7 mouse cellular contexts compared by ENCODE assay signal in genomic region chr3:88532299-88532674, GRCm38 (mm10). TPM values are rescaled to one million over a fixed set of nuclear protein-coding genes. Genes with fewer than 3 reads are reported as not detected.
DNase-seq lines count a peak whose midpoint lies in the region; ATAC-seq and TF ChIP-seq lines count a peak whose summit lies in the region.

Mex3a (plus strand) TSS chr3:88532395.

- no peaks in the 10 kb centered on the region for H3K27me3 ChIP-seq in liver, adult 2 months (ENCODE audit: control insufficient read depth, insufficient read depth, low read length)
- H3K27me3 ChIP-seq in embryonic facial prominence, embryonic 11.5 days (ENCODE audit: control insufficient read depth, insufficient read depth, low read length), result no peaks in the 10 kb centered on the region
- H3K27me3 ChIP-seq in hindbrain, embryonic 13.5 days, result no peaks in the 10 kb centered on the region
- no peaks in the 10 kb centered on the region for H3K27me3 ChIP-seq in midbrain, postnatal 0 days (ENCODE audit: insufficient read depth, low read length)

- H3K4me3 ChIP-seq in liver, adult 2 months (ENCODE audit: insufficient read depth, low read depth, low read length), result peak within 1 kb of the TSS; percentile 70
- peak within 1 kb of the TSS; percentile 88 for H3K4me3 ChIP-seq in embryonic facial prominence, embryonic 11.5 days (ENCODE audit: low read depth, low read length)
- H3K4me3 ChIP-seq in hindbrain, embryonic 13.5 days, result peak within 1 kb of the TSS; percentile 95
- H3K4me3 ChIP-seq in midbrain, postnatal 0 days (ENCODE audit: low read depth, low read length), result peak within 1 kb of the TSS; percentile 48

- H3K9me3 ChIP-seq in embryonic facial prominence, embryonic 11.5 days (replicated peaks; ENCODE audit: control insufficient read depth, low read length), result no peaks in the 10 kb centered on the region
- no peaks in the 10 kb centered on the region for H3K9me3 ChIP-seq in hindbrain, embryonic 13.5 days
- no peaks in the 10 kb centered on the region for H3K9me3 ChIP-seq in midbrain, postnatal 0 days (ENCODE audit: low read length)

- WGBS in liver, adult 2 months, result 2% methylated on average over 12 of the region's 31 CpGs
- WGBS in embryonic facial prominence, embryonic 11.5 days, result 0% methylated on average over 11 of the region's 31 CpGs
- WGBS in hindbrain, embryonic 13.5 days, result 1% methylated on average over 12 of the region's 31 CpGs
- 0% methylated on average over 7 of the region's 31 CpGs for WGBS in midbrain, postnatal 0 days

- no peaks in the 10 kb centered on the region for H3K4me1 ChIP-seq in liver, adult 2 months (ENCODE audit: control insufficient read depth, insufficient read depth, low read length)
- peaks cover 36% of the 10 kb centered on the region for H3K4me1 ChIP-seq in embryonic facial prominence, embryonic 11.5 days (ENCODE audit: control insufficient read depth, insufficient read depth, low read length)
- peaks cover 69% of the 10 kb centered on the region for H3K4me1 ChIP-seq in hindbrain, embryonic 13.5 days (replicated peaks)
- peaks cover 37% of the 10 kb centered on the region for H3K4me1 ChIP-seq in midbrain, postnatal 0 days (ENCODE audit: insufficient read depth, low read length)

- H3K79me2 ChIP-seq in liver, adult 2 months (ENCODE audit: control insufficient read depth, insufficient read depth, low read length), result no peaks in the 10 kb centered on the region

- no peak for TF ChIP-seq CTCF in liver, adult 2 months (IDR thresholded peaks at IDR 0.05; ENCODE audit: low read depth, low read length)
- TF ChIP-seq CTCF in midbrain, postnatal 0 days (IDR thresholded peaks at IDR 0.05), result no peak

- no peak for ATAC-seq in embryonic facial prominence, embryonic 11.5 days (replicated peaks; ENCODE audit: insufficient number of reproducible peaks, low FRiP score, low TSS enrichment, low read depth)
- no peak for ATAC-seq in hindbrain, embryonic 13.5 days (ENCODE audit: low FRiP score)
- peak; percentile 15 for ATAC-seq in midbrain, postnatal 0 days (ENCODE audit: low FRiP score)
- no peak for ATAC-seq in megakaryocyte-erythroid progenitor cell, adult 5-6 weeks (replicated peaks; ENCODE audit: low FRiP score, low TSS enrichment, poor library complexity, severe bottlenecking)

- H3K4me2 ChIP-seq in embryonic facial prominence, embryonic 11.5 days (ENCODE audit: low read depth, low read length), result peak within 1 kb of the TSS; percentile 95
- H3K4me2 ChIP-seq in hindbrain, embryonic 13.5 days, result peak within 1 kb of the TSS; percentile 98
- H3K4me2 ChIP-seq in midbrain, postnatal 0 days (ENCODE audit: low read depth, low read length, poor library complexity, severe bottlenecking), result peak within 1 kb of the TSS; percentile 84

- H3K9ac ChIP-seq in liver, adult 2 months (ENCODE audit: low read depth, low read length), result peak within 1 kb of the TSS; percentile 69
- peak within 1 kb of the TSS; percentile 100 for H3K9ac ChIP-seq in embryonic facial prominence, embryonic 11.5 days (replicated peaks; ENCODE audit: low read length)
- H3K9ac ChIP-seq in hindbrain, embryonic 13.5 days, result peak within 1 kb of the TSS; percentile 100
- peak within 1 kb of the TSS; percentile 70 for H3K9ac ChIP-seq in midbrain, postnatal 0 days (replicated peaks; ENCODE audit: low read length, poor library complexity, severe bottlenecking)

- no peaks in the 10 kb centered on the region for H3K36me3 ChIP-seq in liver, adult 2 months (ENCODE audit: control insufficient read depth, insufficient read depth, low read length)
- H3K36me3 ChIP-seq in embryonic facial prominence, embryonic 11.5 days (replicated peaks; ENCODE audit: control insufficient read depth, insufficient read depth, low read depth, low read length), result peaks cover 10% of the 10 kb centered on the region
- peaks cover 25% of the 10 kb centered on the region for H3K36me3 ChIP-seq in hindbrain, embryonic 13.5 days
- H3K36me3 ChIP-seq in midbrain, postnatal 0 days (ENCODE audit: insufficient read depth, low read length), result peaks cover 11% of the 10 kb centered on the region; the same call in 1 of the 2 replicates

- no peak for DNase-seq in liver, adult 2 months (ENCODE audit: extremely low read depth, low read depth, low spot score)
- no peak for DNase-seq in liver
- no peak for DNase-seq in embryonic facial prominence, embryonic 11.5 days (ENCODE audit: low spot score)
- peak; percentile 35 for DNase-seq in midbrain, postnatal 0 days (ENCODE audit: low spot score)
- DNase-seq in ovary, postnatal 36 days (ENCODE audit: low spot score), result no peak

- no peak within 1 kb of the TSS for H3K27ac ChIP-seq in liver, adult 2 months (replicated peaks; ENCODE audit: insufficient read depth, low read depth, low read length)
- H3K27ac ChIP-seq in embryonic facial prominence, embryonic 11.5 days (replicated peaks; ENCODE audit: low read depth, low read length), result peak within 1 kb of the TSS; percentile 97
- peak within 1 kb of the TSS; percentile 99 for H3K27ac ChIP-seq in hindbrain, embryonic 13.5 days
- peak within 1 kb of the TSS; percentile 84 for H3K27ac ChIP-seq in midbrain, postnatal 0 days (ENCODE audit: low read depth, low read length)

- no peak for TF ChIP-seq POLR2A in liver, adult 2 months (IDR thresholded peaks at IDR 0.05; ENCODE audit: extremely low read depth, insufficient read depth, low read length)

RNA-seq across cellular contexts. Expression of gene Mex3a, which starts in this region (rescaled TPM):
- total RNA-seq in liver, adult 2 months (2014; rRNA removed), result under 0.01 TPM in 2 replicates
- 0.02 and 0.04 TPM in 2 replicates for polyA plus RNA-seq in liver, adult 2 months (2012; rRNA removed)
- 40.1 and 41.0 TPM in 2 replicates for polyA plus RNA-seq in embryonic facial prominence, embryonic 11.5 days (2014; fragmentation: Nextera tagmentation; extraction: Ambion mirVana)
- 38.9 and 40.0 TPM in 2 replicates for polyA plus RNA-seq in hindbrain, embryonic 13.5 days (2015; fragmentation: Nextera tagmentation; extraction: Ambion mirVana)
- total RNA-seq in midbrain, postnatal 0 days (2014; rRNA removed), result 56.9 and 58.2 TPM in 2 replicates
- 15.4 and 16.1 TPM in 2 replicates for polyA plus RNA-seq in midbrain, postnatal 0 days (2015; fragmentation: Nextera tagmentation; extraction: Ambion mirVana)
- 5.4 and 5.6 TPM in 2 replicates for total RNA-seq in megakaryocyte-erythroid progenitor cell, adult 5-6 weeks (2014; fragmentation: Nextera tagmentation)
- 3.3 and 7.8 TPM in 2 replicates for total RNA-seq in megakaryocyte-erythroid progenitor cell, adult 5-6 weeks (2017)

Comparison
In these comparisons a context has a peak if more than half of its experiments do, and no peak if none do; other contexts are left out.
1. RNA of gene Mex3a (polyA plus RNA-seq): 40.1 to 41.0 TPM in embryonic facial prominence, embryonic 11.5 days, 38.9 to 40.0 TPM in hindbrain, embryonic 13.5 days and 15.4 to 16.1 TPM in midbrain, postnatal 0 days; 0.02 to 0.04 TPM in liver, adult 2 months; every median in the first group is over 10 times any median in the second.
2. Peak in every context shown above with its lines, with median percentiles within 50 percentile points of each other: H3K4me3 ChIP-seq, H3K9ac ChIP-seq and H3K4me2 ChIP-seq.